In the genomic region with DNA sequence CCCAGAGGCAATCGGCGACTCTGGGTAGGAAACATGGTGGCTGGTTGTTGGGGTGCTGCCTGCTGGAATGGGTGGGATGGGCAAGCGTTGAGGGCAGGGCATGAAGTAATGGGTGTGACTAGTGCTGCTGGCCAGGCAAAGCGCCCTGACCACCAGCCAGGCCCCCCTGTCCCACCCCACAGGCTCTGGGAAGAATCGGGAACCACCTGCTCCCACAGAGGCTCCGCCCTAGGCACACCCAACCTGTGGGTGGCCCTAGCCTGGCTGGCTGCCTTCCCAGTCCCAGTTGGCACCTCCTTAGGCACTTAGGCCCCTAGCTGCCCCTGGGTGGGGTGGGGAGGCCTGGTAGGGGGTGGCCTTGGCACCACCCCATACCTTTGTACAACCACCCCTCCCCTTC, we compare ENCODE assay signal across 9 mouse cellular contexts. TPM values are rescaled to one million over a fixed set of nuclear protein-coding genes. Genes with fewer than 3 reads are reported as not detected.
A peak's percentile ranks its signal among the peaks of the same experiment; 100 is the strongest.
DNase-seq lines count a peak whose midpoint lies in the region; ATAC-seq and TF ChIP-seq lines count a peak whose summit lies in the region.
"Had no signal": no experiment of that assay in that cellular context is flagged by ENCODE, and none has a peak within 500 bp of the region (broad histone marks: within the 10 kb centered on the region; RNA-seq: fewer than 3 reads in every experiment).

No protein-coding gene starts in this region.

- no peaks in the 10 kb centered on the region for H3K27me3 ChIP-seq in embryonic facial prominence, embryonic 10.5 days (replicated peaks; ENCODE audit: low read depth, poor library complexity, severe bottlenecking)
- no peaks in the 10 kb centered on the region for H3K27me3 ChIP-seq in heart, embryonic 12.5 days (replicated peaks)
- no peaks in the 10 kb centered on the region for H3K27me3 ChIP-seq in kidney, embryonic 14.5 days (ENCODE audit: control insufficient read depth, insufficient read depth, low read length)
- H3K27me3 ChIP-seq in lung, postnatal 0 days (replicated peaks; ENCODE audit: insufficient read depth, low read length): no peaks in the 10 kb centered on the region
- H3K27me3 ChIP-seq: hindbrain, embryonic 15.5 days had no signal

- H3K36me3 ChIP-seq in embryonic facial prominence, embryonic 10.5 days (replicated peaks): peaks cover 54% of the 10 kb centered on the region
- peaks cover 47% of the 10 kb centered on the region for H3K36me3 ChIP-seq in heart, embryonic 12.5 days
- H3K36me3 ChIP-seq in kidney, embryonic 14.5 days (ENCODE audit: control insufficient read depth, insufficient read depth, low read length): peaks cover 33% of the 10 kb centered on the region
- peaks cover 6% of the 10 kb centered on the region; the same call in 1 of the 2 replicates for H3K36me3 ChIP-seq in lung, postnatal 0 days (ENCODE audit: insufficient read depth, low read length)

- 89% methylated on average over 6 of the region's 6 CpGs for WGBS in embryonic facial prominence, embryonic 10.5 days
- 83% methylated on average over 6 of the region's 6 CpGs for WGBS in heart, embryonic 12.5 days
- 85% methylated on average over 6 of the region's 6 CpGs for WGBS in kidney, embryonic 14.5 days
- WGBS in lung, postnatal 0 days: 64% methylated on average over 6 of the region's 6 CpGs

- intact Hi-C loops in left cerebral cortex, adult 2 months (cut with DNase I): no loop called here

- no peak for TF ChIP-seq CTCF in left cerebral cortex, adult 2 months (IDR thresholded peaks at IDR 0.05)
- TF ChIP-seq CTCF in lung, postnatal 0 days (IDR thresholded peaks at IDR 0.05): no peak

- H3K27ac ChIP-seq in left cerebral cortex, adult 2 months: peak overlapping the region; percentile 76
- H3K27ac ChIP-seq in embryonic facial prominence, embryonic 10.5 days (replicated peaks): 0 out of 2 replicates have a peak overlapping the region, but pooled peaks have one; percentile 40
- H3K27ac ChIP-seq in heart, embryonic 12.5 days (ENCODE audit: poor library complexity, severe bottlenecking): peak overlapping the region; percentile 98
- H3K27ac ChIP-seq in kidney, embryonic 14.5 days (ENCODE audit: low read depth, low read length): peak overlapping the region; percentile 7; the same call in 1 of the 2 replicates
- H3K27ac ChIP-seq in lung, postnatal 0 days (ENCODE audit: low read length): peak overlapping the region; percentile 100
- H3K27ac ChIP-seq: hindbrain, embryonic 15.5 days had no signal

- ATAC-seq in heart, embryonic 12.5 days (ENCODE audit: insufficient number of reproducible peaks, low FRiP score): no peak
- no peak for ATAC-seq in kidney, embryonic 14.5 days (ENCODE audit: low FRiP score, low TSS enrichment)
- ATAC-seq in lung, postnatal 0 days: no peak

- peak in 1 of 2 experiments; percentile 36 for DNase-seq in left cerebral cortex, adult 2 months (ENCODE audit: extremely low spot score in 1 of 2, low spot score in 2 of 2)
- no peak for DNase-seq in left cerebral cortex, adult 18-20 months (ENCODE audit: low spot score in 2 of 2)
- no peak for DNase-seq in embryonic facial prominence, embryonic 10.5 days (ENCODE audit: low spot score)
- DNase-seq in lung, postnatal 0 days (ENCODE audit: low spot score): peak; percentile 56
- no peak for DNase-seq in natural killer cell, adult 2 months (ENCODE audit: low spot score in 2 of 2)
- no peak for DNase-seq in Muller cell, postnatal 12 days (ENCODE audit: inconsistent ontology term)

- 0 out of 2 replicates have a peak, but pooled peaks have one; percentile 13 for TF ChIP-seq EP300 in lung, postnatal 0 days (IDR thresholded peaks at IDR 0.05)

- H3K9me3 ChIP-seq in embryonic facial prominence, embryonic 10.5 days: no peaks in the 10 kb centered on the region
- H3K9me3 ChIP-seq in heart, embryonic 12.5 days (replicated peaks): no peaks in the 10 kb centered on the region
- H3K9me3 ChIP-seq in kidney, embryonic 14.5 days (ENCODE audit: control insufficient read depth, low read length): no peaks in the 10 kb centered on the region
- no peaks in the 10 kb centered on the region for H3K9me3 ChIP-seq in lung, postnatal 0 days (ENCODE audit: low read length)
- H3K9me3 ChIP-seq: hindbrain, embryonic 15.5 days had no signal

- H3K9ac ChIP-seq in heart, embryonic 12.5 days: peak overlapping the region; percentile 90
- no peak overlapping the region for H3K9ac ChIP-seq in kidney, embryonic 14.5 days (ENCODE audit: low read depth, low read length)
- no peak overlapping the region for H3K9ac ChIP-seq in lung, postnatal 0 days (replicated peaks; ENCODE audit: low read depth)
- H3K9ac ChIP-seq: hindbrain, embryonic 15.5 days had no signal

- peak overlapping the region; percentile 22; the same call in 1 of the 2 replicates for H3K4me2 ChIP-seq in heart, embryonic 12.5 days
- no peak overlapping the region for H3K4me2 ChIP-seq in kidney, embryonic 14.5 days (replicated peaks; ENCODE audit: low read depth, low read length)
- no peak overlapping the region for H3K4me2 ChIP-seq in lung, postnatal 0 days (replicated peaks; ENCODE audit: low read depth, low read length)
- H3K4me2 ChIP-seq: hindbrain, embryonic 15.5 days had no signal

- H3K4me3 ChIP-seq in left cerebral cortex, adult 2 months: no peak overlapping the region
- peak overlapping the region; percentile 99 for H3K4me3 ChIP-seq in embryonic facial prominence, embryonic 10.5 days
- 0 out of 2 replicates have a peak overlapping the region, but pooled peaks have one; percentile 5 for H3K4me3 ChIP-seq in heart, embryonic 12.5 days
- H3K4me3 ChIP-seq in kidney, embryonic 14.5 days (ENCODE audit: low read length): no peak overlapping the region
- H3K4me3 ChIP-seq in lung, postnatal 0 days (ENCODE audit: low read depth, low read length): no peak overlapping the region
- H3K4me3 ChIP-seq: hindbrain, embryonic 15.5 days had no signal

- H3K4me1 ChIP-seq in embryonic facial prominence, embryonic 10.5 days: peaks cover 70% of the 10 kb centered on the region
- peaks cover 51% of the 10 kb centered on the region for H3K4me1 ChIP-seq in heart, embryonic 12.5 days (replicated peaks)
- H3K4me1 ChIP-seq in kidney, embryonic 14.5 days (ENCODE audit: control insufficient read depth, insufficient read depth, low read length): peaks cover 30% of the 10 kb centered on the region
- H3K4me1 ChIP-seq in lung, postnatal 0 days (ENCODE audit: insufficient read depth, low read depth, low read length): peaks cover 15% of the 10 kb centered on the region; the same call in 1 of the 2 replicates

RNA-seq across cellular contexts. Expression of gene Midn, which starts 2.2 kb away (rescaled TPM):
- 100 to 1,000 TPM in 1 of 2 experiments, 10 to 100 TPM in 1; 80.7 to 127 TPM for total RNA-seq in left cerebral cortex, adult 2 months (2021)
- 100 to 1,000 TPM; 105 TPM for total RNA-seq in left cerebral cortex, adult 18-20 months (2021)
- polyA plus RNA-seq in embryonic facial prominence, embryonic 10.5 days (2016; fragmentation: Nextera tagmentation; extraction: Ambion mirVana): 22.2 TPM in 2 replicates
- 25.9 and 28.9 TPM in 2 replicates for polyA plus RNA-seq in heart, embryonic 12.5 days (2016; fragmentation: Nextera tagmentation; extraction: Ambion mirVana)
- polyA plus RNA-seq in kidney, embryonic 14.5 days (2014; fragmentation: Nextera tagmentation; extraction: Ambion mirVana): 42.3 and 46.2 TPM in 2 replicates
- 13.2 and 14.2 TPM in 2 replicates for polyA plus RNA-seq in lung, postnatal 0 days (2015; fragmentation: Nextera tagmentation; extraction: Ambion mirVana)

RNA-seq across cellular contexts. Expression of gene Cbarp, which starts 5.3 kb away (rescaled TPM):
- 100 to 1,000 TPM; 431 to 456 TPM for total RNA-seq in left cerebral cortex, adult 2 months (2021)
- total RNA-seq in left cerebral cortex, adult 18-20 months (2021): 100 to 1,000 TPM; 418 to 437 TPM
- 4.9 and 8.5 TPM in 2 replicates for polyA plus RNA-seq in embryonic facial prominence, embryonic 10.5 days (2016; fragmentation: Nextera tagmentation; extraction: Ambion mirVana)
- 1.7 and 3.6 TPM in 2 replicates for polyA plus RNA-seq in heart, embryonic 12.5 days (2016; fragmentation: Nextera tagmentation; extraction: Ambion mirVana)
- 8.1 and 8.4 TPM in 2 replicates for polyA plus RNA-seq in kidney, embryonic 14.5 days (2014; fragmentation: Nextera tagmentation; extraction: Ambion mirVana)
- 5.1 and 5.5 TPM in 2 replicates for polyA plus RNA-seq in lung, postnatal 0 days (2015; fragmentation: Nextera tagmentation; extraction: Ambion mirVana)

RNA-seq across cellular contexts. Expression of gene Atp5d, which starts 7.5 kb away (rescaled TPM):
- 100 to 1,000 TPM; 356 to 366 TPM for total RNA-seq in left cerebral cortex, adult 2 months (2021)
- total RNA-seq in left cerebral cortex, adult 18-20 months (2021): 100 to 1,000 TPM; 367 to 371 TPM
- polyA plus RNA-seq in embryonic facial prominence, embryonic 10.5 days (2016; fragmentation: Nextera tagmentation; extraction: Ambion mirVana): 491 and 493 TPM in 2 replicates
- polyA plus RNA-seq in heart, embryonic 12.5 days (2016; fragmentation: Nextera tagmentation; extraction: Ambion mirVana): 827 and 861 TPM in 2 replicates
- 519 and 582 TPM in 2 replicates for polyA plus RNA-seq in kidney, embryonic 14.5 days (2014; fragmentation: Nextera tagmentation; extraction: Ambion mirVana)
- polyA plus RNA-seq in lung, postnatal 0 days (2015; fragmentation: Nextera tagmentation; extraction: Ambion mirVana): 463 and 491 TPM in 2 replicates

RNA-seq across cellular contexts. Expression of gene Cirbp, which starts 19.9 kb away (rescaled TPM):
- 10 to 100 TPM; 75.8 to 93.0 TPM for total RNA-seq in left cerebral cortex, adult 2 months (2021)
- 10 to 100 TPM; 89.7 to 94.6 TPM for total RNA-seq in left cerebral cortex, adult 18-20 months (2021)
- polyA plus RNA-seq in embryonic facial prominence, embryonic 10.5 days (2016; fragmentation: Nextera tagmentation; extraction: Ambion mirVana): 93.2 and 110 TPM in 2 replicates
- polyA plus RNA-seq in heart, embryonic 12.5 days (2016; fragmentation: Nextera tagmentation; extraction: Ambion mirVana): 110 and 118 TPM in 2 replicates
- 80.0 and 104 TPM in 2 replicates for polyA plus RNA-seq in kidney, embryonic 14.5 days (2014; fragmentation: Nextera tagmentation; extraction: Ambion mirVana)
- 203 and 305 TPM in 2 replicates for polyA plus RNA-seq in lung, postnatal 0 days (2015; fragmentation: Nextera tagmentation; extraction: Ambion mirVana)

RNA-seq across cellular contexts. Expression of gene 1600002K03Rik, which starts 26.8 kb away (rescaled TPM):
- 1 to 10 TPM; 6.0 to 8.1 TPM for total RNA-seq in left cerebral cortex, adult 2 months (2021)
- 1 to 10 TPM; 6.8 to 7.0 TPM for total RNA-seq in left cerebral cortex, adult 18-20 months (2021)
- polyA plus RNA-seq in embryonic facial prominence, embryonic 10.5 days (2016; fragmentation: Nextera tagmentation; extraction: Ambion mirVana): 10.8 and 12.0 TPM in 2 replicates
- 10.4 and 11.7 TPM in 2 replicates for polyA plus RNA-seq in heart, embryonic 12.5 days (2016; fragmentation: Nextera tagmentation; extraction: Ambion mirVana)
- polyA plus RNA-seq in kidney, embryonic 14.5 days (2014; fragmentation: Nextera tagmentation; extraction: Ambion mirVana): 10.3 and 12.1 TPM in 2 replicates
- polyA plus RNA-seq in lung, postnatal 0 days (2015; fragmentation: Nextera tagmentation; extraction: Ambion mirVana): 10.4 and 11.7 TPM in 2 replicates

Comparison
In these comparisons a context has a peak if more than half of its experiments do, and no peak if none do; other contexts are left out.
1. H3K27ac ChIP-seq: peak in every context shown above with its lines; median percentile 100 in lung, postnatal 0 days; 98 in heart, embryonic 12.5 days; 76 in left cerebral cortex, adult 2 months; 40 in embryonic facial prominence, embryonic 10.5 days; 7 in kidney, embryonic 14.5 days.
2. H3K4me3 ChIP-seq: peak in embryonic facial prominence, embryonic 10.5 days (single experiment) and heart, embryonic 12.5 days (single experiment); none in left cerebral cortex, adult 2 months (single experiment), kidney, embryonic 14.5 days (single experiment) and lung, postnatal 0 days (single experiment).